Mouse (Mus musculus) kidney, postnatal 14 days (tissue): ENCODE measurements around the gene Pisd.
"Not testable (repeated sequence)": the region's sequence is repeated elsewhere in the genome, so short reads cannot be mapped to it uniquely, and the experiment has no call there.

Experiments
- DNase-seq: peaks from one replicate; pipeline ENCODE4 v3.0.0; 2022; ENCODE audit warnings: mixed read lengths

Pisd gene

DNA sequence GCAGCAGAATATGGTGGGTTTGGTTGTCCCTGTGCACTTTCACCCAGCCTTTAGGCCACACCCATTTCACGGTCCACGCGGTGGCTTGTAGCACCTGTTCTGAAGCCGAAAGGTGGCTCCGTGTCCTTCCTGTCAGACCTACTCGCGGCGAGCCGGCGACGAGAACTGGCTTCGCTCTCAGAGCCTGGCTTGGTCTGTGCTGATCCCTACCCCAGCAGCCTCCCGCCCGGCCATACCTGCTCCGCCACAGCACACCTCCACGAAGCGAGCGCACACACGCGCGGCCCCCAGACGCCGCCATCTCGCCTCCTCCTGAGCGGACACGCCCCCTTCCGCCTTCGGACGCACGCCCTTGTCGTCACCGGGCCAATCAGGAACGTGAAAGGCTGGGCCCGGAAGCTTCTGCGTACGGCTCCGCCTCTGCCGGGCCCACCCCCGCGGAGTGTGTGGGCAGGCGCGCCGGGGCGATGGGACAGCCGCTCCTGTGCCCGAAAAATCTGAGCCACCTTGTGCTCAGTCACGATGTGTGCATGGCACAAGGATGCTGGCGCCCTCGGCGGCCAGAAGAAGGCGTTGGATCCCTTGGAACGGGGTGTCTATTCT, at the start of gene Pisd:
Pisd (minus strand) TSS at position 334 of the 603 bp plus-strand sequence.
- peak; percentile 96 for DNase-seq

DNA sequence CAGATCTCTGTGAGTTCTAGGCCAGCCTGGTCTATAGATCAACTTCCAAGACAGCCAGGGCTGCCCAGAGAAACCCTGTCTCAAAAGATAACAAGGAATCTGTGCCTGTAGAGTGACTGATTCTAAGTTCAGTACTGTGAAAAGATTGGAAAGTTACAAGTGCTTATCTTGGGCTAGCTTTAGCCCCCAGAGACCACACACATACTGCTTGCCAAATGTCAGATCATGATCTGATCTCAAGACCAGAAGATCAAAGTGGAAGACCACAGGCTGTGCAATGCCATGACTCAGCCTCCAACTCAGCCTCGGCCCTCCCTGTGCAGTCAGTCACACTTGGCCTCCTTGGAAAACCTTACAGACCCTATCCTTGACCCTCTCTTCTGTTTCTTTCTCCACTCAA, 49.1 kb upstream of the Pisd start:
- DNase-seq, result no peak

DNA sequence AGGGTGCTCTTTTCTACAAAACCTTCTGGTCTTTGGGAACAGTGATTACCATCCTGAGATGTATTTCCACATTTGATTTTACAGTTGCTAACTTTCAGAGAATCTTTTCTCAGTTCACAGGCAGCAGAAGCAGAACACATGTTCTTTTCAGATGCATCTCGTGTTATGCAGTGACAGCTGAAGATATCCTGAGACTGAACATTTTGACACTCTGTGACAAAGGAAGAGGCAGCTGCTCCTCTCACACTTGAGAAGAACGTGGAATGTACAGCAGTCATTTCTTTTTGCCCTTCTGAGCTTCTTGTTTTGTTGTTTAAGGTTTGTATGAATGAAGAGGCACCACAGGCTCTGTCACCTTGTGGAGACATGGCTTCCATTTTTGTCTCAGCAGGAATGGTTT, 44.6 kb upstream of the Pisd start:
- DNase-seq, result no peak

DNA sequence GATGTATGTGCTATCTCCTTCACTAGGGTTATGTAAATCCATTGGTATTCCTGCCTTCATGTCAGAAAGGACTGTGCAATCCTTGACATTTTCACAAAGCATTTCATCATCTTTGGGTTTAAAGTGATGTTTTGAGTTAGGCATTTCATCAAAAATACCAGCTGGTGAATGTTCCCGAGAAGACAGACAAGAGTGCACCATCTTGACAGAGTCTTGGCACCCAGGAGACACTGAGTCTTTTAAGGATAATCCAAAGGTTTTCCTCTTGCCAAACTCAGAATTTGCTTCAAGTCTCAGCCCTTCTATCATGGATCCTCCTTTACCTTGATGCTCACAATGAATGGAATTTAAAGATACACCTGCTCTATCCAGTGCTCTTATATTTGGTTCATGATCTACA, 43.3 kb upstream of the Pisd start:
- not testable (repeated sequence) for DNase-seq

DNA sequence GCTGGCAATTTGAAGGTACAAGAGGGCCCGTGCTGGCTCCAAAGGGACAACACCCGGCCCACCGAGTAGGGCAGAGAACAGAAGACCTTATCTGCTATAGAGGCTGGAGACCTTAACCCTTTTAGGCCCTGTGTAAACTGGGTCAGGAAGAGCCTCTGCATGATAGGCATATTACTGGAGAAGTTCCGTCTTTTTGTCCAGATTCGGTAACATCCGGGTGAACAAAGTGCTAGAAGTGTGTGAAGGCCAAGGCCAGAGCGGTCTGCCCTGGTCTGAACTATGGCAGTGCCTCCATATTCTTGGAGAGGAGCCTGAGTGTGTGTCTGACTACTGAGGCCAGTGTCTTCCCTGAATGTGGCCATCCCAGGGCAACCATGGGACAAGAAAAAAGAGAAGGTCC, 41.6 kb upstream of the Pisd start, which contains the start of gene Gm20671:
Gm20671 (minus strand) TSS at position 101 of the 400 bp plus-strand sequence.
- DNase-seq, result no peak

DNA sequence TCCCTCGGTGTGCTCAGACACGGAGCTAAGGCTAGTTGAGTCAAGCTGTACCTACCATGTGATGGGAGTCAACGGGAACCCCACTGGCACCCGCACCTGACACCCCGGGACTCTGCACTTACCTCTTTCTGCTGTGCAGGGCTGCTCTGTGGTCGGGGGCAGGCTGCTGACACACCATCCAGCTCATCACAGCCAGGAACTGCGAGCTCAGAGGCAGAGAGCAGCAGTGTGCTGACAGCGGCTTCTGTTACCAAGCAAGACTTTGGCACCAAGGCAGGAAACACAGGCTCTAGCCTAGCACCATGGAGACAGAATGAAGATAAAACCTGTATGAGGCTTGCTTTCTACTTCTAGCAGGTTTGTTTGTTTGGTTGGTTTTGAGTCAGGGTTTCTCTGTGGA, 35.0 kb upstream of the Pisd start:
- DNase-seq, result no peak

DNA sequence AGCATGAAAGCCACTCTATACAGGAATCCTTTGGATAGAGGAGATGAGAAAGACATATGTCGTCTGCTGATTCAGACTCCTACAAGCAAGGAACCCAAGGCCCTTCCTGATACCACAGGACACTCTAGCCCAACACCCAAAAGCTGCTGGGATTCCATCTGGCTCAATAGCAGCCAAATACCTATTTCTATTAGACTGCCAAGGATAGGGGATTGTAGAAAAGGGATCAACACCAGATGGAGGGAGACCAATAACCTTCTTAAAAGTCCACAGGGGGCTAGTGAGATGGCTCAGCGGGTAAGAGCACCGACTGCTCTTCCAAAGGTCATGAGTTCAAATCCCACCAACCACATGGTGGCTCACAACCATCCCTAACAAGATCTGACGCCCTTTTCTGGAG, 29.9 kb upstream of the Pisd start:
- no peak for DNase-seq

DNA sequence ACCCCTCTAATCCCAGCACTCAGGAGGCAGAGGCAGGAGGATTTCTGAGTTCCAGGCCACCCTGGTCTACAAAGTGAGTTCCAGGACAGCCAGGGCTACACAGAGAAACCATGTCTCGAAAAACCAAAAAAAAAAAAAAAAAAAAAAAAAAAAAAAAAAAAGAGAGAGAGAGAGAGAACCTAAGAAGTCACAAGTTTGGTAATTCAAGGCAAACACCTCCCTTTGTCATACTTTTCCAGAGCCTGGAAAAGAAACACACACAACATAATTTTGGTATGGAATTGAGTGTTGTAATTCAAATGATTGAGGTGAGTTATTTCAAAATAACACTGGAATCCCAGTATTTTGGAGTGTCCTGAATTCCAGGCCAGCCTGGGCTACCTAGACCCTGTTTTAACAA, 1.0 kb upstream of the Pisd start:
- DNase-seq, result not testable (repeated sequence)

DNA sequence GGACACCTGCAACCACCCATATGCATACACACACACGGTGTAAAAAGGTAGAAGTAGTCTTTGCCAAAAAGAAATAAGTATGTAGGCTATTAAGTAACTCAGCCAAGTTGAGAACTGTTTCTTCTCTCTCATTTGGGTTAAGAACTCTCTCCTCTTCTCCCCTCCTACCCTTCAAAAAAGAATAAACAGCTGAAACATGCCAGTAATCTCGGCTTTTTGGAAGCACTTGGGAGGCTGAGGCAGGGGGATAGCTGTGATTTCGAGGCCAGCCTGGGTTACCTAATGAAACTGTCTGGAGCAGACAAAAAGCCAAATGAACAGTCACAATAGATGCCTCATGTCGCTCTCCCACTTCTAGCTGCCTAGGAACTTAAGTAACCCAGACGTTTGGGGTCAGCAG, 720 bp downstream of the Pisd start:
- DNase-seq, result no peak

DNA sequence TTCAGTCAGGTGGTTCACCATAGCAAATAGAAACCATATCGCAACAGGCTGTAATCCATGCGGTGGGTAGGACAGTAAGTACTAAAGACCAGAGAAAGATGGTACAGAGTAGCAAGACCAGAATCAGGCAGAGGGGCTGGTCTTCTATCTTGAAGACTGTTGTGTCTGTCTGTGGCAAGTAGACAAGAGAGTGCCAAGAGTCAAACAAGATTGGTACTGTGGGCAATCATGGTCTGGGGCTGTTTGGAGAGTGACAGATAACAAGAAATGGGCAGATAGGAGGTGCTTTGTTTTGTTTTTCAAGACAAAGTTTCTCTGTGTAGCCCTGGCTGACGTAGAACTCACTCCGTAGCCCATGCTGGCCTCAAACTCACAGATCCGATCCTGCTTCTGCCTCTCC, 3.9 kb downstream of the Pisd start:
- no peak for DNase-seq

DNA sequence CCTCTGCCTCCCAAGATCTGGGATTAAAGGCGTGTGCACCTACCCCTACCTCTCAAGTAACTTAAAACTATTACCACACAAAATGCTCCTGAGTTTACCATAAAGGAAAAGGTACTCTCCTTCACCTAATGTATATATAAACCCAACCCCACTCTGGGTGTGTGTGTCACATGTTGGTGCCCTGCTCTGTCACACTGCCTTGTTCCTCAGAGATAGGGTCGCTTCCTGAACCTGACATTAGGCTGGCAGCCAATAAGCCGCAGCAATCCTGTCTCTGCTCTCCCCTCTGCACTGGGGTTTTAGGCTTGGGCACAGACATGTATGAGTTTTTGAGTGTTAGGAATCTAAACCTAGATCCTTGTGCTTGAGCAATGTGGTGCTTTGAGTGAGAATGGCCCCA, 7.3 kb downstream of the Pisd start:
- no peak for DNase-seq

DNA sequence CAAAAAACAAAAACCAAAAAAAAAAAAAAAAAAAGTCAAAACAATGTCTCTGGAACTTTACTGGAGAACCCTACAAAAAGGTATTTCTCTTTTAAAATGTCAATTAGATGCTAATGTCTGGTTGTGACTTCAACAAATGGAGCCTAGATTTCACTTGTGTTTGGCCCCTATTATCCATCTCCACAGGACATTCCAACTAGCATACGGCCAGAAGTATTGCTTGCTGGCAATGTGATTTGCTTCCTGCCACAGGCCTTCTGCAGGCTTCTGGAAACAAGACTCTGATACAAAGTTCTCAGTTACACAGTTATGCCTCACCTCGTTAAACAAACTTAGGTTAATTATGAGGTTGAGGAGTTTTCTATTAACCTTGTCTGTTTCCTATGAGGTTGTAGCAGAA, 13.1 kb downstream of the Pisd start:
- no peak for DNase-seq

DNA sequence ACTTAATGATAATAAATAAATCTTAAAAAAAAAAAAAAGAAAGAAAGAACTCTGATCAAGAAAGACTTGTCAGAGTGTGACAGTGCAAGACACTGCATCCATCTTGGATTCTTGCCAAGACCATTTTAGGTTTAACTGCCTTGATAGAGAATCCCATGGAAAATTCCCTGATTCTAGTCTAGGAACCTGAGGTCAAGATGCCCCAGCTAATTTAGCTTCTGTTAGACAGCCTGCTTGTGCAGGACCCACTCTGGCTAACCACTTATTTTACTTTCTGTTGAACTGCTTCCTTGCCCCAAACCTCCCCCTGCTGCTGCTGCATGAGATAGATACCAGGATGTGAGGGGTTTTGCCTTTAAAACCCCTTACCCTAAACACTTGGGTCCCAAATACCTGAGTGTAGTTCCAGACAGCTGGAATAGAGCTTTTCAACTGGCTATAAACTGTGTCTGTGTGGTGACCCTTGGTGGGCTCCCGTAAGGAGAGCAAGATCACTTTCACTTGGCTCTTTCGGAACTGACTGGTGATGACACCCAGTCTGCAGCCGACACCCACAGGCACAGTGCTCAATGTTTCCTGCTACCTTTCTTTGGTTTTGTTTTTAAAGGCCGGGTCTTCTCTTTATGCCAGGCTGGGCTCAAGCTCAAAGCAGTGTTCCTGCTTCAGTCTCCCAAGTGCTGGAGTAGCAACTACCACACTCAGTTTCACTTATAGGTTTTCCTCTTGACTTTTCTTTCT, 17.6 kb downstream of the Pisd start:
- no peak for DNase-seq

DNA sequence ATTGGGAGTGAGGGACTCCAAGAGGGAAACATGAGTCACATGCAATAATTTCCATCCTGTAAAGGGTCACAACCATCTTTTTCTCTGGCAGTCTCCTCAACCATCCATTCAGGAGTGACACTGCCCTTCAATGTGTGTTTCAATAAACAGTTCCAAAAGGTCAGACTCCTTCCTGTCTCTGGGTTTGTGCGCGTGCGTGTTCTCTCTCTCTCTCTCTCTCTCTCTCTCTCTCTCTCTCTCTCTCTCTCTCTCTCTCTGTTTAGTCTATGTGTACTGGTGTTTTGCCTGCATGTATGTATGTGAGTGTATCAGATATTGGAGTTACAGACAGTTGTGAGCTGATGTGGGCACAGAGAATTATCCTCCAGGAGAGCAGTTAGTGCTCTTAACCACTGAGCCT, 18.4 kb downstream of the Pisd start:
- no peak for DNase-seq

DNA sequence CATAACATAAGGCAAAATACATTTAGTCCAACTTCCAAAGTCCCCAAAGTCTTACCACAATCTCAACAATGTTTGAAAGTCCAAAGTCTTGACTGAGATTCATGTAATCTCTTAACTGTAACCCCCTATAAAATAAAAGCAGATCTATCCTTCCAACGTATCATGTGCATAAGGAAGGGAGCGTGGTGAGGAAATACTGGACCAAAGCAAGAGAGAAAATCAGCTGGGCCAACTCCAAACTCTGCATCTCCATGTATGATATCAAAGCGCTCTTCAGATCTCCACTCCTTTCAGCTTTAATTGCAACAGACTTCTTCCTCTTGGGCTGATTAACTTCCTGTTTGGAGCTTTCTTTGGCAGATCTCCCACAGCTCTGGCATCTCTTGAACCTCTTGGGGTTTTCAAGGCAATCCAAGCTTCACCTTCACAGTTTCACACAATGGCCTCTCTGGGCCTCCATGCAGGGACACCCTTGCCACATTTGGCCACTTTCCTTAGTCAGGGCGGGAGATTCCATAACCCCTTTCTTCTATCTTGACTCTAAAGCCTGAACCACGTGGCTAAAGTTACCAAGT, 23.8 kb downstream of the Pisd start:
- peak; percentile 23 for DNase-seq

DNA sequence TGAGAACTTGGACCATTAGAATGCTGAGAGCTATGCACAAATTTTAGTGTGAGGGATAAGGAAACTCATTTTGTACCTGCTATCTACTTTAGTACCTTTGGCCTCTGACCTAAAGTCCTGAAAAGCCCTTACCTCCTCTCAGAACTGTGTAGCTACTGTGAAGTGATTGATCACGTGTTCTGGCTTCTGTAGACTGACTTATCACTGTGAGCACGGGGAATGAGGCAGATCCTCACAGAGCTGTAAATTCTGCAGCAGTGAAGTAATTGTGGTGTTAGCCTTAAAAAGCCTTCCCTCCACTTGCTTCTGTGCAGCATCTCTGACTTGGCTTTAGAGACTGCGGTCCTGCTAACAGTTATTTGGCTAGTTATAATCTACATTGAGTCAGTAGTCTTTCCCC, 24.7 kb downstream of the Pisd start:
- no peak for DNase-seq

DNA sequence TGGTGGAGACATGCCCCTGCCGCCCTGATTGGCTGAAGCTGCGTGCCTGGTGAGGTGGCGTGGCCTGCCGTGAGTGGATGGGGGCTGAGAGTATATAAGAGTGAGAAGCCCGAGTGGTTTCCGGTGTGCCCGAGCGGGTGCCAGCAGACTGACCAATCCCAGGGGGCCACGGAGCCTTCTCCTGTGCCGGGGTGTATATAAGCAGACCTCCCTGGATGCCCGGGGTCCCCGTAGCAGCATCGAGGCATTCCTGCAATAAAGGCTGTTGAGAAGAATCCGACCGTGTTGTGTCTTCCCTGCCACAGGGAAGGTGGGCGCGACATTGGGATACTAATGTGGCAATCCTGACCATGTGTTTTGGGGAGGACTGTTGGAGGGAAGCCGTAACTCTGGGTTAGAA, 25.1 kb downstream of the Pisd start:
- not testable (repeated sequence) for DNase-seq

DNA sequence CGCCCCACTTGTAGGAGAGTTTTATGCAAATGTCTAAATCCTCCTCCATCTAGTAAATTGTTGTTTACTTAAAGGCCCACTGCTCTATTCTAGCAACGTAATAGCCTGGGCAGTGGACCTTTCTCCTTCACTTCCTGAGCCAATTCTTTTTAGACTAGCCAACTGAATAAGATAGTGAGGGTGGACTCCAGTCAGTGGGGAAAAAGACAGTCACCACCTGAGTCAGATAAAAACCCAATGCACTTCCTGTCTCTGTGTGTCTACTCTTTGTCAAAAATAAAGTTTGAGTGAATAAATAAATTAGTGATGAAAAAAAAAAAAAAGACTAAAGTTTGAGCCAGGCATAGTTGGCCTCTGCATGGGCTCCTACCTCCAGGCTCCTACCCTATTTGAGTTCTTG, 25.8 kb downstream of the Pisd start:
- DNase-seq, result no peak

DNA sequence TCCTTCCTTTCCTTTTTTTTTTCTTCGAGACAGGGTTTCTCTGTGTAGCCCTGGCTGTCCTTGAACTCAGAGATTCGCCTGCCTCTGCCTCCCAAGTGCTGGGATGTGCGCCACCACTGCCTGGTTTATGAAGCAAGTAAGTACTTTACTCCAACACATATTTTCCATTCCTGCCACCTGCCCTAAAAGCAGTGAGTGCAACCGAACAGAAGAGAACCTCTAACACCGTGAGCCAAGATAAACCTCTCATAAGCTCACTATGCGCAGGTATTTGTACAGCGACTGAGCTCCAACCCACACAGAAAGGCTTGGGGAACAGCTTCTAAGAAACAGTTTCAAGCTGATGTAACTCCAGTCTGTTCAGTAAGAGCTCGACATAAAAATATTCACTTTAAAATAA, 29.3 kb downstream of the Pisd start:
- DNase-seq, result no peak

DNA sequence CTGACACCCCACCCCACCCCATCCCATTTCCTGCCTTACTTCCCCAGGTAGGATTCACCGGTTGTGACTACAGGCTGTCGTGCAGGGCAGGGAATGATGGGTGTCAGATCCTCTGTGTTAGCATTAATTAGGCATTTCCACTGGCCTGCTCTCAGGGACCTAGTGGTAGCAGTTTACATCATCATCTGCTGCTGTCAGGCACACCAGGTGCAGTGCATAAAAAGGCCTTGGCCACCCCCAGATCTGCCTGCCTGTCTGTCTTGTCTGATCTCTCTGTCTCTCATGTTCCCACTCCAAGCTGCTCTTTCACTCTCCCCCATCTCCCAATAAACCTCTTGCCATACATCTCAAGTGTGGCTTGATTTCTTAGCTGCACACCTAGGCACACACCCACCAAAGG, 33.7 kb downstream of the Pisd start:
- no peak for DNase-seq

DNA sequence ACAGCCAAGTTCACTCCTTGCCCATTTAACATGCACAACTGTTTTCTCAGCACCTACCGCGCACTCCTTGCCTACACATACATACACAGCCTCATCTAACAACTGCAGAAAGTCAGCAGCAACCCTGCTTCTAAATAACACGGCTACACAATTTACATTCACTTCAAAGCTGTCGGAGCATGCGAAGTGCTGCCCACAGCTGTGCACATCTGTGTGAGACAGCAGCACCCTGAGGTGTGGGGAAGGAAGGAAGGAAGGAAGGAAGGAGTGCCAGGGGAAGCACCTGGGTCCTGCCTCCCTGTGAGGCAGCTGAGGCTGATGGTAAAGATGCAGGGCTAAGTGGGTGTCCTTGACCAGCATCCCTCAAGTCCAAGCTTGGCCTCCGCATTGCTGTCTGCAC, 36.5 kb downstream of the Pisd start:
- DNase-seq, result no peak

DNA sequence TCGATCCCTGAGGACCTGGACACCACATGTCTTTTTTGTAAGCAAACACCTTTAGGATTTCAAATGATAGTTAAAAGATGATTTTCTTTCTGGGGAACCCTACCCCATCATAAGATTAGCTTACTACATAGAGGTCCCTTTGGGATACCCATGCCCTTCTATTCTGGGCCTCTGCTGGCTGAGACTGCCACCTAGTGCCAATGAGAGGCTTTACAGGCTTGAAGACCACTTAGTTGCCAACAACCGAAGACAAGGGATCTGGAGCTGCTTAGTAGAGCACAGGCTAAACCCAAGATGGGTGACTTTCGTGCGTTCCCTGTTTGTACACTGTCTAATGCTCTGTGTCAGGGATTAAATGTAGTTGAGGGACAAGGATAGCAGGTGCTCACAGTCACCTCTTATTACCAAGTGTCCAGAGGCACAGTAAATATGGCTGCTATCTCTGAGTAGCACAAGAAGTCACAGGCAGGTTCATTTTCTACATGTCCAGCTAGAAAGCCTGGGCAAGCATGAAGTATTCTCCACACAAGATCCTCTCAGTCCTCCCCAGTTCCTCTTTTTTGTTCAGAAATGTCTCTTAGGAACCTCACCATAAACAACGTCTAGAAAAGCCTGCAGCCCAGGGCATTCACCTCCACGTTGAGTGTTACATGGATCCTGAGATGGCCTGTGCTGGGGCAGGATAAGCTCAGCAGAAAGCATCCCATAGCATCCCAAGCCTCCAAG, 37.6 kb downstream of the Pisd start:
- peak; percentile 69 for DNase-seq

DNA sequence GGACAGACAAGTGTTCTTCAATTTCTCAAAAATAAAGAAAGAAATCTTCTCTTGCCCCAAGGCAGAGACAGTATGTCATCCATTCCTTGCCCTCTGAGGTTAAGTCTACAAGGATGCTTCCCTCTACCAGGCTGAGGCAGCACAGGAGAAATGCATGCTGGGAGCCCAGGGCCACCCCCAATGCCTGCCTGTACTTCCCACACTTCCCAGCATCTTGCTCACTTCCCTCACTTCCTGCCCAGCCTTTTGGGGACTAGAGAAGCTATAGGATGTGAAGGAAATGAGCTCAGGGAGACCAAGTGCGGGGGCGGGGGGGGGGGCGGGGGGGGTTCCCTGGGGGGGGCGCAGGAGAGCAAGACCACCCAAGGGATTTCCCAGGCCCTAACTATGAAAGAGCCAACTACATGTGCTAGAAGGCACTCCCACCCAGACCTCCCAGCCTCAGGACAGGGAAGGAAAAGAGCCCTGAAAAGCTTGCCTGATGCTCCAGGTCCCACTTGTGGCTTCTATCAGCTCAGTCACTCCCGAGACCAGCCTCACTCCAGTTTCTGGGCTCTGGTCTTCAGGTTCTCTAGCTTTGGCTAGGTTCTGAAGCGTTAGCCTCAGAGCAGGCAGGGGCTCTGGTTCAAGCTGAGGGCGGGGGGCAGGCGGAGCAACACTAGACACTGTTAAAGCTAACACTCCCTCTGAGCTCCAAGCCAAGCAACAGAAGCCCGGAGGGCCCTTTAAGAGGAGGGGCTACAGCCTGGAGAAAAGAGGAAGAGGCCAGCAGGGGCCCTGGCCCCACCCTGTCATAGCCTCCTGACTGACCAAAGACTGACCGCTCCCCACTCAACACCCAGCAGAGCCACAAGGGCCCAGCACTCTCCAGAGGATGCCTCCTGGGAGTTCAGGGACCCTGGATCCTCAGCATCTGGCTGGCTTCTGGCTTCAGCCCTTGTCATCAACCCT, 39.5 kb downstream of the Pisd start:
- DNase-seq, result peak; percentile 87
